16 mouse cellular contexts compared by ENCODE assay signal in the genomic region with DNA sequence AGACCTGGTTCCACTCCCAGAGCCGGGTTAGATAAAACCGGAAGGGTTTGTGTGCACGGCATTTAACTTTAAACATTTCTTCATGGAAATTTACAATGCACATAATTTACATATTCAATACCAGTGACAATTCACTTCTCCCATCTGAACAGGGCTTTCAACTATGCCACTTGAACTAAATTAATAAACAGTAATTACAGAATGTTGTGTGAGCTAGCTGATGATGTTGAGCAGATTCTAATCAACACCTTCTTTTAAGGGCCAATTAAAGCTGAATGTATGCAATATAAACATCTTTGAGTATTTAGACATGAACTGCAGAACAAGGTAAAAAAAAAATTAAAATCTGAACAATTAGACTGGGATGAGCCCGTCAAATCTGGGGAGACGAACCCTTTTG.
DNase-seq lines count a peak whose midpoint lies in the region; ATAC-seq and TF ChIP-seq lines count a peak whose summit lies in the region.
"Had no signal": no experiment of that assay in that cellular context is flagged by ENCODE, and none has a peak within 500 bp of the region (broad histone marks: within the 10 kb centered on the region; RNA-seq: fewer than 3 reads in every experiment).

No protein-coding gene starts in this region.

- no peak overlapping the region for H3K4me3 ChIP-seq in forebrain, embryonic 13.5 days
- H3K4me3 ChIP-seq in forebrain, embryonic 16.5 days (replicated peaks; ENCODE audit: low read length): no peak overlapping the region
- peak overlapping the region; percentile 24 for H3K4me3 ChIP-seq in testis, adult 2 months (ENCODE audit: control insufficient read depth, low read depth, low read length)
- no peak overlapping the region for H3K4me3 ChIP-seq in kidney, embryonic 15.5 days (replicated peaks)
- H3K4me3 ChIP-seq: embryonic facial prominence, embryonic 10.5 days; embryonic facial prominence, embryonic 12.5 days had no signal

- 60% methylated on average over 5 of the region's 5 CpGs for WGBS in forebrain, embryonic 13.5 days
- WGBS in forebrain, embryonic 16.5 days: 46% methylated on average over 5 of the region's 5 CpGs
- WGBS in kidney, embryonic 15.5 days: 93% methylated on average over 5 of the region's 5 CpGs

- no peak for TF ChIP-seq CTCF in testis, adult 2 months (IDR thresholded peaks at IDR 0.05; ENCODE audit: control insufficient read depth, insufficient read depth, insufficient replicate concordance, low read depth, low read length)

- H3K36me3 ChIP-seq in forebrain, embryonic 13.5 days (ENCODE audit: poor library complexity, severe bottlenecking): no peaks in the 10 kb centered on the region
- H3K36me3 ChIP-seq in forebrain, embryonic 16.5 days (ENCODE audit: control insufficient read depth, insufficient read depth): no peaks in the 10 kb centered on the region
- H3K36me3 ChIP-seq in testis, adult 2 months (ENCODE audit: control insufficient read depth, insufficient read depth, low read length): no peaks in the 10 kb centered on the region
- no peaks in the 10 kb centered on the region for H3K36me3 ChIP-seq in kidney, embryonic 15.5 days
- H3K36me3 ChIP-seq: embryonic facial prominence, embryonic 10.5 days; embryonic facial prominence, embryonic 12.5 days had no signal

- no peaks in the 10 kb centered on the region for H3K9me3 ChIP-seq in forebrain, embryonic 13.5 days (replicated peaks)
- H3K9me3 ChIP-seq in forebrain, embryonic 16.5 days (ENCODE audit: control insufficient read depth, low read length): no peaks in the 10 kb centered on the region
- no peaks in the 10 kb centered on the region for H3K9me3 ChIP-seq in kidney, embryonic 15.5 days (replicated peaks)
- H3K9me3 ChIP-seq: embryonic facial prominence, embryonic 10.5 days; embryonic facial prominence, embryonic 12.5 days had no signal

- peak; percentile 53; the same call in 1 of the 2 replicates for ATAC-seq in forebrain, embryonic 13.5 days
- no peak for ATAC-seq in forebrain, embryonic 16.5 days
- no peak for ATAC-seq in kidney, embryonic 15.5 days (replicated peaks; ENCODE audit: low FRiP score)
- ATAC-seq: forebrain, postnatal 0 days had no signal

- H3K27me3 ChIP-seq in forebrain, embryonic 13.5 days: no peaks in the 10 kb centered on the region
- H3K27me3 ChIP-seq in forebrain, embryonic 16.5 days (replicated peaks; ENCODE audit: control insufficient read depth, insufficient read depth, low read length): no peaks in the 10 kb centered on the region
- H3K27me3 ChIP-seq in testis, adult 2 months (ENCODE audit: control insufficient read depth, insufficient read depth, low read length): no peaks in the 10 kb centered on the region
- no peaks in the 10 kb centered on the region for H3K27me3 ChIP-seq in kidney, embryonic 15.5 days
- H3K27me3 ChIP-seq: embryonic facial prominence, embryonic 12.5 days had no signal

- no peak overlapping the region for H3K4me2 ChIP-seq in forebrain, embryonic 13.5 days
- no peak overlapping the region for H3K4me2 ChIP-seq in forebrain, embryonic 16.5 days (ENCODE audit: low read length)
- H3K4me2 ChIP-seq in kidney, embryonic 15.5 days: no peak overlapping the region
- H3K4me2 ChIP-seq: embryonic facial prominence, embryonic 12.5 days had no signal

- no peak overlapping the region for H3K27ac ChIP-seq in forebrain, embryonic 13.5 days
- no peak overlapping the region for H3K27ac ChIP-seq in forebrain, embryonic 16.5 days (ENCODE audit: low read length)
- no peak overlapping the region for H3K27ac ChIP-seq in testis, adult 2 months (ENCODE audit: control insufficient read depth, insufficient read depth, low read depth, low read length)
- H3K27ac ChIP-seq in kidney, embryonic 15.5 days: no peak overlapping the region
- H3K27ac ChIP-seq: embryonic facial prominence, embryonic 10.5 days; embryonic facial prominence, embryonic 12.5 days had no signal

- DNase-seq in testis, postnatal 14 days (ENCODE audit: low spot score): no peak
- DNase-seq: adrenal gland, adult 2 months; adrenal gland, postnatal 10 days; adrenal gland, postnatal 25 days; cerebellum, adult 11-12 months; cerebellum, adult 2 months; cerebellum, adult 9-10 months; cerebellum, postnatal 10 days; cerebellum, postnatal 25 days; forebrain, postnatal 0 days had no signal

- no peak for TF ChIP-seq POLR2A in testis, adult 2 months (IDR thresholded peaks at IDR 0.05; ENCODE audit: control insufficient read depth, low read depth, low read length)

- no peak overlapping the region for H3K9ac ChIP-seq in forebrain, embryonic 13.5 days
- H3K9ac ChIP-seq in forebrain, embryonic 16.5 days (replicated peaks; ENCODE audit: low read depth, low read length): no peak overlapping the region
- no peak overlapping the region for H3K9ac ChIP-seq in kidney, embryonic 15.5 days
- H3K9ac ChIP-seq: embryonic facial prominence, embryonic 12.5 days; forebrain, postnatal 0 days had no signal

- H3K4me1 ChIP-seq in forebrain, embryonic 13.5 days: no peaks in the 10 kb centered on the region
- 0 out of 2 replicates have a peak, but pooled peaks cover 2% of the 10 kb centered on the region for H3K4me1 ChIP-seq in forebrain, embryonic 16.5 days (replicated peaks; ENCODE audit: control insufficient read depth, insufficient read depth, low read length)
- no peaks in the 10 kb centered on the region for H3K4me1 ChIP-seq in testis, adult 2 months (ENCODE audit: control insufficient read depth, insufficient read depth, low read length)
- no peaks in the 10 kb centered on the region for H3K4me1 ChIP-seq in kidney, embryonic 15.5 days
- H3K4me1 ChIP-seq: embryonic facial prominence, embryonic 10.5 days; embryonic facial prominence, embryonic 12.5 days had no signal
